In genomic region chr1:74367886-74368645, GRCm38 (mm10) we compare ENCODE assay signal across 7 mouse cellular contexts. TPM values are rescaled to one million over a fixed set of nuclear protein-coding genes. Genes with fewer than 3 reads are reported as not detected.
DNase-seq lines count a peak whose midpoint lies in the region; ATAC-seq lines count a peak whose summit lies in the region.

No protein-coding gene starts in this region.

- no peaks in the 10 kb centered on the region for H3K36me3 ChIP-seq in heart, embryonic 16.5 days (ENCODE audit: control insufficient read depth, insufficient read depth)
- no peaks in the 10 kb centered on the region for H3K36me3 ChIP-seq in splenic B cell, adult 2 months (ENCODE audit: control insufficient read depth, insufficient read depth, low read length, poor library complexity, severe bottlenecking)

- H3K4me1 ChIP-seq in heart, embryonic 16.5 days (ENCODE audit: control insufficient read depth, insufficient read depth, low read length), result peaks cover 4% of the 10 kb centered on the region; the same call in 1 of the 2 replicates

- 0 out of 2 replicates have a peak, but pooled peaks cover 3% of the 10 kb centered on the region for H3K27me3 ChIP-seq in heart, embryonic 16.5 days (ENCODE audit: control insufficient read depth, insufficient read depth, low read length)
- no peaks in the 10 kb centered on the region for H3K27me3 ChIP-seq in splenic B cell, adult 2 months (ENCODE audit: control insufficient read depth, insufficient read depth, low read length, poor library complexity, severe bottlenecking)

- no peaks in the 10 kb centered on the region for H3K9me3 ChIP-seq in heart, embryonic 16.5 days (replicated peaks; ENCODE audit: control insufficient read depth, low read length)

- H3K27ac ChIP-seq in heart, embryonic 16.5 days (ENCODE audit: low read length), result 0 out of 2 replicates have a peak overlapping the region, but pooled peaks have one; percentile 26

- peak overlapping the region; percentile 63 for H3K9ac ChIP-seq in heart, embryonic 16.5 days (ENCODE audit: low read length)

- ATAC-seq in erythroblast, adult 5-6 weeks (replicated peaks; ENCODE audit: low FRiP score, poor library complexity, severe bottlenecking), result peak; percentile 43; the same call in 1 of the 2 replicates
- peak; percentile 71 for ATAC-seq in heart, embryonic 16.5 days (replicated peaks; ENCODE audit: extremely low read depth, insufficient read depth, low FRiP score)
- peak; percentile 91 for ATAC-seq in megakaryocyte, adult 5-6 weeks (ENCODE audit: poor library complexity, severe bottlenecking)

- WGBS in heart, embryonic 16.5 days, result 6% methylated on average over 34 of the region's 34 CpGs

- H3K4me2 ChIP-seq in heart, embryonic 16.5 days (ENCODE audit: low read depth, low read length), result peak overlapping the region; percentile 75

- DNase-seq in ES-CJ7 (ENCODE audit: low read depth, low spot score), result peak; percentile 66
- peak; percentile 64 for DNase-seq in Muller cell, postnatal 12 days (ENCODE audit: inconsistent ontology term)
- peak; percentile 48 to 64 for DNase-seq in kidney, postnatal 36 days
- DNase-seq in splenic B cell, adult 2 months (ENCODE audit: low read depth, low spot score), result peak; percentile 24

- H3K4me3 ChIP-seq in heart, embryonic 16.5 days (ENCODE audit: low read length), result peak overlapping the region; percentile 46

RNA-seq across cellular contexts. Expression of gene Catip, which starts 6.2 kb away (rescaled TPM):
- not detected in 2 replicates for total RNA-seq in erythroblast, adult 5-6 weeks (2015; ENCODE audit: low replicate concordance)
- total RNA-seq in erythroblast, adult 5-6 weeks (2017; ENCODE audit: low replicate concordance), result not detected in 2 replicates
- polyA plus RNA-seq in heart, embryonic 16.5 days (2015; fragmentation: Nextera tagmentation; extraction: Ambion mirVana), result 0.62 and 1.1 TPM in 2 replicates
- total RNA-seq in megakaryocyte, adult 5-6 weeks (2015), result 0.07 TPM in 1 of 2 replicates, not detected in the other
- total RNA-seq in megakaryocyte, adult 5-6 weeks (2017), result 0.26 TPM in 1 of 2 replicates, not detected in the other

RNA-seq across cellular contexts. Expression of gene Slc11a1, which starts 6.9 kb away (rescaled TPM):
- 20.2 and 37.0 TPM in 2 replicates for total RNA-seq in erythroblast, adult 5-6 weeks (2015; ENCODE audit: low replicate concordance)
- 3.0 and 12.7 TPM in 2 replicates for total RNA-seq in erythroblast, adult 5-6 weeks (2017; ENCODE audit: low replicate concordance)
- polyA plus RNA-seq in heart, embryonic 16.5 days (2015; fragmentation: Nextera tagmentation; extraction: Ambion mirVana), result 3.4 and 4.3 TPM in 2 replicates
- total RNA-seq in megakaryocyte, adult 5-6 weeks (2015), result 54.7 and 60.8 TPM in 2 replicates
- 46.2 and 48.1 TPM in 2 replicates for total RNA-seq in megakaryocyte, adult 5-6 weeks (2017)

RNA-seq across cellular contexts. Expression of gene Ctdsp1, which starts 23.2 kb away (rescaled TPM):
- total RNA-seq in erythroblast, adult 5-6 weeks (2015; ENCODE audit: low replicate concordance), result 30.7 and 40.5 TPM in 2 replicates
- total RNA-seq in erythroblast, adult 5-6 weeks (2017; ENCODE audit: low replicate concordance), result 10.5 and 22.8 TPM in 2 replicates
- polyA plus RNA-seq in heart, embryonic 16.5 days (2015; fragmentation: Nextera tagmentation; extraction: Ambion mirVana), result 64.6 and 66.7 TPM in 2 replicates
- total RNA-seq in megakaryocyte, adult 5-6 weeks (2015), result 130 and 145 TPM in 2 replicates
- 53.2 and 61.1 TPM in 2 replicates for total RNA-seq in megakaryocyte, adult 5-6 weeks (2017)

RNA-seq across cellular contexts. Expression of gene Vil1, which starts 41.1 kb away (rescaled TPM):
- not detected in 2 replicates for total RNA-seq in erythroblast, adult 5-6 weeks (2015; ENCODE audit: low replicate concordance)
- total RNA-seq in erythroblast, adult 5-6 weeks (2017; ENCODE audit: low replicate concordance), result not detected in 2 replicates
- 0.37 and 1.7 TPM in 2 replicates for polyA plus RNA-seq in heart, embryonic 16.5 days (2015; fragmentation: Nextera tagmentation; extraction: Ambion mirVana)
- not detected in 2 replicates for total RNA-seq in megakaryocyte, adult 5-6 weeks (2015)
- not detected in 2 replicates for total RNA-seq in megakaryocyte, adult 5-6 weeks (2017)

Comparison
In these comparisons a context has a peak if more than half of its experiments do, and no peak if none do; other contexts are left out.
1. Peak in every context shown above with its lines: DNase-seq, ATAC-seq, H3K4me3 ChIP-seq and H3K27ac ChIP-seq.